Mouse (Mus musculus) hindbrain, embryonic 13.5 days (tissue): ENCODE measurements around the gene Osbpl10. TPM values are rescaled to one million over a fixed set of nuclear protein-coding genes. Genes with fewer than 3 reads are reported as not detected.
"Not testable (repeated sequence)": the region's sequence is repeated elsewhere in the genome, so short reads cannot be mapped to it uniquely, and the experiment has no call there.

Experiments used
- ATAC-seq: fragments of 200-750 bp; cut with Nextera tagmentation; 2 replicates; pipeline ENCODE4 v1.8.0; 2017; ENCODE audit warnings: moderate TSS enrichment; ENCODE audit not compliant: low FRiP score
- H3K27ac ChIP-seq: fragments of 300-500 bp; sonication (generic); 2 replicates; pipeline ENCODE4 v1.5.1; 2015; ENCODE audit warnings: inconsistent platforms, mild to moderate bottlenecking, moderate library complexity
- H3K27me3 ChIP-seq: fragments of 300-500 bp; sonication (generic); 2 replicates; pipeline ENCODE4 v1.6.1; 2015; ENCODE audit warnings: mild to moderate bottlenecking, inconsistent platforms
- H3K36me3 ChIP-seq: fragments of 300-500 bp; sonication (generic); 2 replicates; pipeline ENCODE4 v1.6.1; 2015; ENCODE audit warnings: mild to moderate bottlenecking, inconsistent platforms
- H3K4me1 ChIP-seq: fragments of 300-500 bp; sonication (generic); replicated peaks from 2 replicates; pipeline ENCODE4 v1.6.1; 2015; ENCODE audit warnings: inconsistent platforms
- H3K4me2 ChIP-seq: fragments of 300-500 bp; sonication (generic); 2 replicates; pipeline ENCODE4 v1.6.1; 2015; ENCODE audit warnings: inconsistent platforms, mild to moderate bottlenecking, moderate library complexity
- H3K4me3 ChIP-seq: fragments of 300-500 bp; sonication (generic); 2 replicates; pipeline ENCODE4 v1.5.1; 2015; ENCODE audit warnings: mild to moderate bottlenecking, inconsistent platforms
- H3K9ac ChIP-seq: fragments of 300-500 bp; sonication (generic); 2 replicates; pipeline ENCODE4 v1.6.1; 2015; ENCODE audit warnings: mild to moderate bottlenecking, inconsistent platforms
- H3K9me3 ChIP-seq: fragments of 300-500 bp; sonication (generic); 2 replicates; pipeline ENCODE4 v1.6.1; 2016; ENCODE audit warnings: inconsistent platforms
- WGBS: fragments of 180-500 bp; shearing (Covaris S2); methylation state at CpG from one replicate; pipeline ENCODE4 v1.1.7; 2015; 5-methylcytosine and 5-hydroxymethylcytosine counted together
- polyA plus RNA-seq: library from polyadenylated mRNA; unstranded; fragments of >200 nt; fragmentation: Nextera tagmentation; extraction: Ambion mirVana; gene quantifications from 2 replicates; pipeline ENCODE4 v1.2.1, GENCODE M21; 2015

Osbpl10 gene
- polyA plus RNA-seq, 1 experiment from 2014 or later: 1.8 TPM

- 90% methylated on average over 11 of the region's 11 CpGs for WGBS
Measured at GRCm38 (mm10) chr9:114955340-114955739, 23.0 kb upstream of the Osbpl10 start.

GRCm38 (mm10) chr9:114956945-114957344 lies 21.4 kb upstream of the Osbpl10 start:
- 41% methylated on average over 5 of the region's 5 CpGs for WGBS
- no peak for ATAC-seq
- no peaks in the 10 kb centered on the region for H3K27me3 ChIP-seq

More at GRCm38 (mm10) chr9:114955340-114955739, 23.0 kb upstream of the Osbpl10 start:
- no peak for ATAC-seq
- H3K4me2 ChIP-seq: no peak overlapping the region
- no peak overlapping the region for H3K4me3 ChIP-seq
- no peak overlapping the region for H3K27ac ChIP-seq
- H3K9ac ChIP-seq: no peak overlapping the region
- no peaks in the 10 kb centered on the region for H3K36me3 ChIP-seq
- no peaks in the 10 kb centered on the region for H3K9me3 ChIP-seq
- H3K4me1 ChIP-seq: no peaks in the 10 kb centered on the region
- H3K27me3 ChIP-seq: no peaks in the 10 kb centered on the region

GRCm38 (mm10) chr9:114960043-114960789 lies 18.2 kb upstream of the Osbpl10 start:
- H3K27me3 ChIP-seq: no peaks in the 10 kb centered on the region
- no peak overlapping the region for H3K4me2 ChIP-seq
- 80% methylated on average over 4 of the region's 4 CpGs for WGBS
- no peak overlapping the region for H3K4me3 ChIP-seq
- no peaks in the 10 kb centered on the region for H3K36me3 ChIP-seq
- no peak overlapping the region for H3K27ac ChIP-seq
- H3K4me1 ChIP-seq: no peaks in the 10 kb centered on the region
- 0 out of 2 replicates have a peak, but pooled peaks cover 3% of the 10 kb centered on the region for H3K9me3 ChIP-seq
- no peak overlapping the region for H3K9ac ChIP-seq
- ATAC-seq: no peak

More at GRCm38 (mm10) chr9:114956945-114957344, 21.4 kb upstream of the Osbpl10 start:
- no peaks in the 10 kb centered on the region for H3K4me1 ChIP-seq
- H3K36me3 ChIP-seq: no peaks in the 10 kb centered on the region
- no peak overlapping the region for H3K27ac ChIP-seq
- no peaks in the 10 kb centered on the region for H3K9me3 ChIP-seq
- no peak overlapping the region for H3K9ac ChIP-seq
- no peak overlapping the region for H3K4me3 ChIP-seq
- H3K4me2 ChIP-seq: no peak overlapping the region

- H3K27ac ChIP-seq: no peak overlapping the region
- WGBS: 87% methylated on average over 6 of the region's 6 CpGs
- no peaks in the 10 kb centered on the region for H3K4me1 ChIP-seq
- 0 out of 2 replicates have a peak, but pooled peaks cover 3% of the 10 kb centered on the region for H3K9me3 ChIP-seq
- H3K9ac ChIP-seq: no peak overlapping the region
- no peak overlapping the region for H3K4me3 ChIP-seq
- H3K36me3 ChIP-seq: no peaks in the 10 kb centered on the region
- no peak overlapping the region for H3K4me2 ChIP-seq
- H3K27me3 ChIP-seq: no peaks in the 10 kb centered on the region
- ATAC-seq: no peak
Measured at GRCm38 (mm10) chr9:114960844-114961243, 17.5 kb upstream of the Osbpl10 start.

- no peaks in the 10 kb centered on the region for H3K4me1 ChIP-seq
- H3K27ac ChIP-seq: no peak overlapping the region
- H3K9me3 ChIP-seq: 0 out of 2 replicates have a peak, but pooled peaks cover 3% of the 10 kb centered on the region
- H3K9ac ChIP-seq: no peak overlapping the region
- H3K4me3 ChIP-seq: no peak overlapping the region
- no peak overlapping the region for H3K4me2 ChIP-seq
- WGBS: 53% methylated on average over 3 of the region's 3 CpGs
- no peaks in the 10 kb centered on the region for H3K36me3 ChIP-seq
- no peak for ATAC-seq
- no peaks in the 10 kb centered on the region for H3K27me3 ChIP-seq
Measured at GRCm38 (mm10) chr9:114964093-114964492, 14.3 kb upstream of the Osbpl10 start.

GRCm38 (mm10) chr9:114966286-114966685 lies 12.1 kb upstream of the Osbpl10 start:
- H3K4me1 ChIP-seq, H3K4me2 ChIP-seq, H3K4me3 ChIP-seq, H3K27ac ChIP-seq, H3K9ac ChIP-seq, H3K9me3 ChIP-seq, H3K27me3 ChIP-seq, H3K36me3 ChIP-seq, ATAC-seq: not testable (repeated sequence)
- WGBS: 83% methylated on average over 7 of the region's 7 CpGs

- peak overlapping the region; percentile 90 for H3K9ac ChIP-seq
- H3K27ac ChIP-seq: peak overlapping the region; percentile 91
- no peaks in the 10 kb centered on the region for H3K36me3 ChIP-seq
- peak overlapping the region; percentile 85 for H3K4me2 ChIP-seq
- H3K4me3 ChIP-seq: peak overlapping the region; percentile 77
- H3K4me1 ChIP-seq: peaks cover 27% of the 10 kb centered on the region
- no peaks in the 10 kb centered on the region for H3K9me3 ChIP-seq
- peaks cover 33% of the 10 kb centered on the region for H3K27me3 ChIP-seq
- 6% methylated on average over 31 of the region's 31 CpGs for WGBS
- ATAC-seq: peak; percentile 79
Measured at GRCm38 (mm10) chr9:114977461-114978280, 698 bp upstream of the Osbpl10 start.

- 83% methylated on average over 6 of the region's 6 CpGs for WGBS
- Histone ChIP-seq H3K9ac (no peak overlapping the region), H3K36me3 (no peaks in the 10 kb centered on the region), H3K27me3 (peaks cover 33% of the 10 kb centered on the region), H3K4me2 (peak overlapping the region; percentile 85), H3K4me1 (peaks cover 27% of the 10 kb centered on the region), H3K27ac (no peak overlapping the region), H3K9me3 (no peaks in the 10 kb centered on the region), H3K4me3 (no peak overlapping the region; the same call in 1 of the 2 replicates)
- no peak for ATAC-seq
Measured at GRCm38 (mm10) chr9:114979969-114980368, 1.6 kb downstream of the Osbpl10 start.

- no peak within 1 kb of the TSS for H3K4me2 ChIP-seq
- WGBS: 93% methylated on average over 16 of the region's 16 CpGs
- H3K27ac ChIP-seq: no peak within 1 kb of the TSS
- H3K9me3 ChIP-seq: no peaks in the 10 kb centered on the region
- no peak within 1 kb of the TSS for H3K4me3 ChIP-seq
- no peaks in the 10 kb centered on the region for H3K36me3 ChIP-seq
- peaks cover 23% of the 10 kb centered on the region for H3K4me1 ChIP-seq
- H3K27me3 ChIP-seq: peaks cover 20% of the 10 kb centered on the region
- no peak for ATAC-seq
- H3K9ac ChIP-seq: no peak within 1 kb of the TSS
Measured at GRCm38 (mm10) chr9:114982689-114983360, 4.5 kb downstream of the Osbpl10 start, which contains the start of gene Rps27rt. Gene Rps27rt, minus strand, starts transcription at chr9:114982739.

- Histone ChIP-seq H3K9me3 (no peaks in the 10 kb centered on the region), H3K27me3 (peaks cover 3% of the 10 kb centered on the region), H3K27ac (no peak overlapping the region), H3K36me3 (no peaks in the 10 kb centered on the region), H3K9ac (no peak overlapping the region), H3K4me2 (no peak overlapping the region), H3K4me1 (peaks cover 9% of the 10 kb centered on the region; the same call in 1 of the 2 replicates), H3K4me3 (no peak overlapping the region)
- 92% methylated on average over 5 of the region's 5 CpGs for WGBS
- ATAC-seq: no peak
Measured at GRCm38 (mm10) chr9:114985741-114986140, 7.4 kb downstream of the Osbpl10 start.

- 88% methylated on average over 5 of the region's 5 CpGs for WGBS
Measured at GRCm38 (mm10) chr9:114986361-114986760, 8.0 kb downstream of the Osbpl10 start.

GRCm38 (mm10) chr9:114988029-114988428 lies 9.7 kb downstream of the Osbpl10 start:
- ATAC-seq: no peak
- Histone ChIP-seq H3K4me1 (peaks cover 8% of the 10 kb centered on the region; the same call in 1 of the 2 replicates), H3K4me2 (no peak overlapping the region), H3K27me3 (no peaks in the 10 kb centered on the region), H3K9ac (no peak overlapping the region), H3K9me3 (peaks cover 10% of the 10 kb centered on the region), H3K4me3 (no peak overlapping the region), H3K27ac (no peak overlapping the region), H3K36me3 (no peaks in the 10 kb centered on the region)
- WGBS: 99% methylated on average over 3 of the region's 3 CpGs

More at GRCm38 (mm10) chr9:114986361-114986760, 8.0 kb downstream of the Osbpl10 start:
- ATAC-seq: no peak
- no peak overlapping the region for H3K27ac ChIP-seq
- no peaks in the 10 kb centered on the region for H3K9me3 ChIP-seq
- H3K9ac ChIP-seq: no peak overlapping the region
- peaks cover 8% of the 10 kb centered on the region; the same call in 1 of the 2 replicates for H3K4me1 ChIP-seq
- no peak overlapping the region for H3K4me3 ChIP-seq
- no peaks in the 10 kb centered on the region for H3K36me3 ChIP-seq
- no peaks in the 10 kb centered on the region for H3K27me3 ChIP-seq
- H3K4me2 ChIP-seq: no peak overlapping the region
